Mouse (Mus musculus): Measurements from ENCODE around the gene Rph3a. TPM values are rescaled to one million over a fixed set of nuclear protein-coding genes. Genes with fewer than 3 reads are reported as not detected.
"Not testable (repeated sequence)": the region's sequence is repeated elsewhere in the genome, so short reads cannot be mapped to it uniquely, and the experiment has no call there.

Gene Rph3a
- total and polyA plus RNA-seq, 2 experiments = not detected

DNA sequence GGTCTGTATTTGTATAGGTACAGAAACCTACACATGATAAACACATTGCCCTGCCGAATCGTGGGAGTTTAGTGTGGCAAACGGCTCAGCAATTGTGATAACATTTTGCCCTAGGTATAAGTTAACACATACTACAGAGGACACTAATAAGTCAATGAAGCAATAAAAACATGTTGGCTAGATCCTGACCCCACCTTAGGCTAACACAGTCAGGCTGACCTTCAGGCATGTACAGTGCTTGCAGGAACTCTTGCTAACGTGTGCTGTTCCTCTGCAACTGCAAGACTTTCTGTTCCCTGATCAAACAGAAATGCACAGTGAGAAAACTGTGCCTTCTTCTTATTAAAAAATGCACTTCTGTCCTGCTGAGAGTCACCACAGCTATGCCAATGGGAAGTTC lies 85.9 kb downstream of the Rph3a start:
- no peak for DNase-seq (ENCODE audit: extremely low read depth, low read depth, low spot score)
- no peaks in the 10 kb centered on the region for H3K4me1 ChIP-seq (ENCODE audit: control insufficient read depth, insufficient read depth, low read length)
- H3K36me3 ChIP-seq (ENCODE audit: control insufficient read depth, insufficient read depth, low read length) = no peaks in the 10 kb centered on the region
- no peak for TF ChIP-seq CTCF (IDR thresholded peaks at IDR 0.05; ENCODE audit: low read depth, low read length)
- no peak for TF ChIP-seq POLR2A (IDR thresholded peaks at IDR 0.05; ENCODE audit: extremely low read depth, insufficient read depth, low read length)
- H3K9ac ChIP-seq (ENCODE audit: low read depth, low read length) = no peak overlapping the region
- WGBS = 58% methylated on average over 4 of the region's 4 CpGs
- H3K27ac ChIP-seq (replicated peaks; ENCODE audit: insufficient read depth, low read depth, low read length) = no peak overlapping the region
- H3K27me3 ChIP-seq (ENCODE audit: control insufficient read depth, insufficient read depth, low read length) = no peaks in the 10 kb centered on the region
- no peak overlapping the region for H3K4me3 ChIP-seq (ENCODE audit: insufficient read depth, low read depth, low read length)
- no peaks in the 10 kb centered on the region for H3K79me2 ChIP-seq (ENCODE audit: control insufficient read depth, insufficient read depth, low read length)

DNA sequence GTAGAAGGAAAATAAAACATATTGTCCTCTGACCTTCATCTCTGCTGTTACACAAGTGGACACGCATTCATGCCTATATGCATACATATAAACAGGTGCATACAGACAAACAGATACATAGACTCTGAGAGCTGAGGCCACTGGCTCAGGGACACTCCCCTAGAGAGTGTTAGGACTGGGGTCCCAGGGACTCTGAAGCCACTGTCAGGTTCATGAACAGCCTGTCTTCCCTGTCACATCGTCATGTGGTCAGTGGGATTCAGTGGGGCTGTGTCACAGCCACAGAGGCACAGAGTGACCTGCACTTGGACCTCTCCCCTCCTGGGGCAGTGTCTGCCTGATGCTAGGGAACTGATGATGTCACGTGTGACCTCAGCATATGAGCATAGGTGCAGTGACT lies 89.6 kb downstream of the Rph3a start:
- TF ChIP-seq POLR2A (IDR thresholded peaks at IDR 0.05; ENCODE audit: extremely low read depth, insufficient read depth, low read length) (no peak), CTCF (IDR thresholded peaks at IDR 0.05; ENCODE audit: low read depth, low read length) (no peak)
- Histone ChIP-seq H3K79me2 (ENCODE audit: control insufficient read depth, insufficient read depth, low read length) (no peaks in the 10 kb centered on the region), H3K27me3 (ENCODE audit: control insufficient read depth, insufficient read depth, low read length) (no peaks in the 10 kb centered on the region), H3K4me3 (ENCODE audit: insufficient read depth, low read depth, low read length) (no peak overlapping the region), H3K9ac (ENCODE audit: low read depth, low read length) (no peak overlapping the region), H3K4me1 (ENCODE audit: control insufficient read depth, insufficient read depth, low read length) (no peaks in the 10 kb centered on the region), H3K27ac (replicated peaks; ENCODE audit: insufficient read depth, low read depth, low read length) (no peak overlapping the region), H3K36me3 (ENCODE audit: control insufficient read depth, insufficient read depth, low read length) (no peaks in the 10 kb centered on the region)
- DNase-seq (ENCODE audit: extremely low read depth, low read depth, low spot score) = no peak
- WGBS = 71% methylated on average over 3 of the region's 3 CpGs

DNA sequence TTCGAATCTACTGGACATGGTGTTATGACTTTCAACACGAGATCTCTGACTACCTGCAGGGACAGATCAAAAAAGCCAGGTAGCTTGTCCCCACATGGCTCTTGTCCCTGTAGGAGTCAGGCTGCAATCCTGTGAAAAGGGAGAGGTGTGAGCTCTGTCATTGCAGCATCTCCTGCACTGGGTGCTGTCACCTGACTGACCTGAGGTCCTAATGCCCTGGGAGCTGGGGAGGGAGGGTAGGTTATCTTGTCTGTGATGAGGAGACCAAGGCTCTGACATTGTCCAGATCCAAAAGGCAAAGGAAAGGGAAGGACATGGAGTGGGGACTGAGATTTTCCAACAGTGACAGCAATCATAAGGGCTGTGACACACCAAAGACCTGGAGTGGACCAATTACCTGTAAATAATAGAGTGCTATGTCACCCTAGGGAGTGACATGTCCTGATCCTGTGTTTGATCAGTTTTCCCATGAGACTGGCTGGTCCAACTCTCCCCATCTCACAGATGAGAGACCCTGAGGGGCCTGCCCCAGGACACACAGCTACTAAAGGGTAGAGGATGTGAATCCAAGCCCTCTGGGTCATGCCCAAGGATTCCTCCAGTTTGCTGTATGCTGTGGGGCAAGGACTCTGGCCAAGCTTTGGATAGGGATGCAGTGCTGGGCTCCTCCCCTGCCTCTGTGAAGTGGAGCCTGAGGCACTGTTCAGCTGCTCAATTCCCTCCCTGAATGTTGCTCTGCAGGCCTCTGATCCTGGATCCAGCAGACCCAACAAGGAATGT lies 90.5 kb downstream of the Rph3a start:
- H3K36me3 ChIP-seq (ENCODE audit: control insufficient read depth, insufficient read depth, low read length); DNase-seq (ENCODE audit: extremely low read depth, low read depth, low spot score); H3K27ac ChIP-seq (replicated peaks; ENCODE audit: insufficient read depth, low read depth, low read length); H3K27me3 ChIP-seq (ENCODE audit: control insufficient read depth, insufficient read depth, low read length); H3K79me2 ChIP-seq (ENCODE audit: control insufficient read depth, insufficient read depth, low read length); H3K9ac ChIP-seq (ENCODE audit: low read depth, low read length); H3K4me3 ChIP-seq (ENCODE audit: insufficient read depth, low read depth, low read length); H3K4me1 ChIP-seq (ENCODE audit: control insufficient read depth, insufficient read depth, low read length): not testable (repeated sequence)
- 60% methylated on average over 2 of the region's 2 CpGs for WGBS

DNA sequence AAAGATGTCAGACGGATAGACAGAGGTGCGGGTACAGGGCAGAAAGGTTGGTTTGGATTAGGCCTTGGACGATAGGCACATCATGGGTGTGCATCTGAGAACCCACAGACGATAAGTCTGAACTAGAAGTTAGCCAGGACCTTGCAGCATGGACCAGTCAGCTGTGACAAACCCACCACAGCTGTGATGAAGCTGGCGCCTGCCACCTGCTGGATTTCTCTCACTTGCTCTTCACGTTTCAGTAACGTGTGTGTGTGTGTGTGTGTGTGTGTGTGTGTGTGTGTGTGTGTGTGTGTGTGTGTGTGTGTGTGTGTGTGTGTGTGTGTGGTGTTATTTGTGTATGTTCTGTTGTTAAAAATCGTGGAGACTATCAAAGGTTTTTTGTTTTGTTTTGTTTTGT lies 95.7 kb downstream of the Rph3a start, which contains the start of gene Oas1d:
Gene Oas1d (plus strand): TSS at position 333 of the 400 bp plus-strand sequence.
- H3K79me2 ChIP-seq (ENCODE audit: control insufficient read depth, insufficient read depth, low read length); H3K4me1 ChIP-seq (ENCODE audit: control insufficient read depth, insufficient read depth, low read length); H3K27me3 ChIP-seq (ENCODE audit: control insufficient read depth, insufficient read depth, low read length); H3K9ac ChIP-seq (ENCODE audit: low read depth, low read length); DNase-seq (ENCODE audit: extremely low read depth, low read depth, low spot score); H3K4me3 ChIP-seq (ENCODE audit: insufficient read depth, low read depth, low read length); H3K36me3 ChIP-seq (ENCODE audit: control insufficient read depth, insufficient read depth, low read length); H3K27ac ChIP-seq (replicated peaks; ENCODE audit: insufficient read depth, low read depth, low read length): not testable (repeated sequence)
- WGBS = 41% methylated on average over 8 of the region's 8 CpGs

DNA sequence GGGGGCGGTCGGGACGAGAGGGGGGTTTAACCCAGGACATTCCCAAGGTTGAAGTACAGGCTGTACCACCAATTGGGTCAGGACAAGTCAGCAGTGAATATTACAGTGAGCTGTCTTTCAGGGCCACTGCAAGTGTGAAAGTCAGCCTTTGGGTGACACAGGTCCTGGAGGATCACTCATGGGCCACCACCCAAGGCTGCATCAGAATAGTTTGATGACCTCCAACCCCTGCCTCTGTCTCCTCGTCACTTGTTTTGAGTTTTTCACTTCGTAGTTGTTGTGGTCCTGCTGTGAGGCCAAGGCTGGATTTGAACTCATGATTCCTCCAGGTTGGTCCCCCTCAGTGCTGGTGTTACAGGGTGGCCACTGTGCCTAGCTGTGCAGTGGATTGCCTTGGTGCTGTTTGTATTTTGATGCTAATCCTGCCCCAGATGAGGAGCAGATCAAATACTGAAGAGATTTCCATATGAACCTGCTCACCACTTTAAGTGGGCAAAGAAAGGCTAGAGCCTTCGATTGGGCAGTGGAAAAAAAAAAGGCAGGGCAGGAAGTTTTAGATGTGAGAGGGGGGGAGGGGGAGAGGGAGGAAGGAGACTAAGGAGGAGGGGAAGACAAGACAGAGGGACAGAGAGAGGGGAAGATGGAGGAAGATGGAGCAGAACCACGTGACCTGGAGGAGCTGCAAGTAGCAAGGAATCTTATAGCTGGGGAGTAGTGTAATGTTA lies 101.5 kb downstream of the Rph3a start:
- Histone ChIP-seq H3K36me3 (ENCODE audit: control insufficient read depth, insufficient read depth, low read length) (no peaks in the 10 kb centered on the region), H3K4me1 (ENCODE audit: control insufficient read depth, insufficient read depth, low read length) (no peaks in the 10 kb centered on the region; the same call in 1 of the 2 replicates), H3K9ac (ENCODE audit: low read depth, low read length) (no peak overlapping the region), H3K4me3 (ENCODE audit: insufficient read depth, low read depth, low read length) (no peak overlapping the region), H3K27me3 (ENCODE audit: control insufficient read depth, insufficient read depth, low read length) (no peaks in the 10 kb centered on the region), H3K27ac (replicated peaks; ENCODE audit: insufficient read depth, low read depth, low read length) (no peak overlapping the region), H3K79me2 (ENCODE audit: control insufficient read depth, insufficient read depth, low read length) (no peaks in the 10 kb centered on the region)
- no peak for TF ChIP-seq POLR2A (IDR thresholded peaks at IDR 0.05; ENCODE audit: extremely low read depth, insufficient read depth, low read length)
- no peak for TF ChIP-seq CTCF (IDR thresholded peaks at IDR 0.05; ENCODE audit: low read depth, low read length)
- DNase-seq (ENCODE audit: extremely low read depth, low read depth, low spot score) = no peak
- WGBS = 52% methylated on average over 7 of the region's 7 CpGs

DNA sequence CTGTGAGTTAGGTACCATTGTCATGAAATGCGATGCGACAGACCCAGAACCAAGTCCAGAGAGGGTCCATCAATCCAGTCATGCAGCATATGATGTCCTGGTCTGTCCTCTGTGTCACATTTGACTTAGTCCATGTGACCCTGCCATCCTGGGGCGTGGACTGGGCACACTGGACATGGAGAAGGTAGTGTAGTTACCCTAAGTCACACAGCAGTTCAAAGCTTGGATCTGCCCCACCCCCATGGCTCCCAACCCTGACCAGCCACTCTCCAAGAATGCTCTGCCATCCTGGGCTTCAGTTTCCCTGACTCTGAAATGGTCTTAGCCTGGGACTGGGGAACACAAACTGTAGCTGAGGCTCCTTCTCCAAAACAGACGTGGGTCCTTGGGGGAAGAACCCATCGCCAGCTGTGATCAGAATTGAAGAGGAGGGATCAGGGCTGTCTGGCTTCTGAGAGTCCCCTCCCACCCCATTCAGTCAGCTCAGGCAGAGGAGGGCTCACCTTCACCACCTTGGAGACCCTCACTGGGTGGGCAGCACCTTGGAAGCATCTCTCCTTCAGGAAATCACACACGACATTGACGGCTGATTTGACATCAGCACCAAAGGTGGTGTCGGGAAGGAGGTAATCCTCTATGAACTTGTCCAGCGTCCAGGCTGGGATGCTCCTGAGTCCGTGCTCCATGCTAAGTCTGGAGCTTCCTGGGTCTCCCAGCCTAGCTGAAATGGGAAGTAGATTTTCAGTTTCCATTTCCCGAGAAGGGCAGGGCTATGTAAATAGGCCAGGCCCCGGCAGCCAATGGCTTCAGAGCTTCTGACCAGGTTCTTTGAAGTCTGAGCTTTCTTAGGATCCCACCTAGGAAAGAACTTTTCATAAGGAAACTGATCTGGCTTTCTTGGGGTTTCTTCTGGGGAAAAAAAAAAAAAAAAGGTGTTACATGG lies 102.8 kb downstream of the Rph3a start, which contains the start of gene Oas1a:
Gene Oas1a (minus strand): TSS at position 731 of the 943 bp plus-strand sequence.
- H3K36me3 ChIP-seq (ENCODE audit: control insufficient read depth, insufficient read depth, low read length) = not testable (repeated sequence)
- WGBS = 28% methylated on average over 9 of the region's 12 CpGs
- peak within 1 kb of the TSS; percentile 4; the same call in 1 of the 2 replicates for H3K9ac ChIP-seq (ENCODE audit: low read depth, low read length)

More for the DNA sequence above, 102.8 kb downstream of the Rph3a start, which contains the start of gene Oas1a:
- not testable (repeated sequence) for H3K27me3 ChIP-seq (ENCODE audit: control insufficient read depth, insufficient read depth, low read length); H3K4me1 ChIP-seq (ENCODE audit: control insufficient read depth, insufficient read depth, low read length); H3K27ac ChIP-seq (replicated peaks; ENCODE audit: insufficient read depth, low read depth, low read length); H3K79me2 ChIP-seq (ENCODE audit: control insufficient read depth, insufficient read depth, low read length)
- H3K4me3 ChIP-seq (ENCODE audit: insufficient read depth, low read depth, low read length) = peak within 1 kb of the TSS; percentile 29
- DNase-seq (ENCODE audit: extremely low read depth, low read depth, low spot score) = peak; percentile 13

All from liver, adult 2 months (tissue).